Mouse (Mus musculus) layer of hippocampus, adult 18-20 months (tissue): ENCODE results near the gene Tmem231. TPM values are rescaled to one million over a fixed set of nuclear protein-coding genes. Genes with fewer than 3 reads are reported as not detected.

Experiments
- DNase-seq, 2 experiments: peaks; one replicate each; pipeline ENCODE4 v3.0.0; 2022; ENCODE audit warnings: low spot score in 2 of 2
- total RNA-seq, 2 experiments: library from RNA; stranded (reverse); gene quantifications; 2 replicates each; pipeline ENCODE4 v1.2.3; 2021

Tmem231 gene
- total RNA-seq, 2 experiments from 2014 or later: 12.4 to 14.8 TPM

GRCm38 (mm10) chr8:111865130-111865852, 68.4 kb downstream of the Tmem231 start:
- no peak for DNase-seq

GRCm38 (mm10) chr8:111864648-111865047, 69.0 kb downstream of the Tmem231 start:
- no peak for DNase-seq

GRCm38 (mm10) chr8:111863280-111863679, 70.4 kb downstream of the Tmem231 start:
- DNase-seq: no peak

Other genes starting within 250 kb of the Tmem231 start
- not detected for gene Ctrb1, start 242.9 kb downstream of the Tmem231 start, total RNA-seq
- gene Bcar1, start 190.1 kb downstream of the Tmem231 start, total RNA-seq: 10 to 100 TPM; 61.4 to 63.7 TPM
- gene Cfdp1, start 79.6 kb downstream of the Tmem231 start, total RNA-seq: 10 to 100 TPM; 79.3 to 82.7 TPM
- gene Tmem170, start 57.1 kb downstream of the Tmem231 start, total RNA-seq: 1 to 10 TPM; 4.0 to 4.8 TPM
- gene Chst5, start 23.4 kb downstream of the Tmem231 start, total RNA-seq: under 1 TPM; 0.63 to 0.64 TPM
- gene Gabarapl2, start 6.8 kb upstream of the Tmem231 start, total RNA-seq: 100 to 1,000 TPM; 212 to 219 TPM
- 1 to 10 TPM; 5.7 to 6.2 TPM for gene Adat1, start 58.4 kb upstream of the Tmem231 start, total RNA-seq
- 10 to 100 TPM; 81.0 to 91.2 TPM for gene Kars, start 77.4 kb upstream of the Tmem231 start, total RNA-seq
- 10 to 100 TPM; 42.9 to 43.9 TPM for gene Terf2ip, start 77.5 kb upstream of the Tmem231 start, total RNA-seq
- gene Gm6793, start 81.2 kb upstream of the Tmem231 start, total RNA-seq: under 1 TPM in 1 of 2 experiments, not detected in 1; 0.25 TPM